Mouse (Mus musculus) stomach, embryonic 14.5 days (tissue): ENCODE measurements around the gene Nipa2. TPM values are rescaled to one million over a fixed set of nuclear protein-coding genes. Genes with fewer than 3 reads are reported as not detected.

Experiments used
- ATAC-seq: fragments of 200-750 bp; cut with Nextera tagmentation; 2 replicates; pipeline ENCODE4 v1.8.0; 2017; ENCODE audit warnings: low read depth, moderate TSS enrichment; ENCODE audit not compliant: insufficient number of reproducible peaks, insufficient read depth, low FRiP score
- H3K27ac ChIP-seq: fragments of 300-500 bp; sonication (generic); 2 replicates; pipeline ENCODE4 v1.5.1; 2014; ENCODE audit warnings: mild to moderate bottlenecking, low read length, moderate library complexity, mixed read lengths
- H3K27me3 ChIP-seq: fragments of 300-500 bp; sonication (generic); 2 replicates; pipeline ENCODE4 v1.6.1; 2014; ENCODE audit warnings: low read length, control low read depth, mixed read lengths; ENCODE audit not compliant: control insufficient read depth, insufficient read depth
- H3K36me3 ChIP-seq: fragments of 300-500 bp; sonication (generic); 2 replicates; pipeline ENCODE4 v1.6.1; 2014; ENCODE audit warnings: mild to moderate bottlenecking, control low read depth, low read length, moderate library complexity, mixed read lengths; ENCODE audit not compliant: control insufficient read depth, insufficient read depth
- H3K4me1 ChIP-seq: fragments of 300-500 bp; sonication (generic); 2 replicates; pipeline ENCODE4 v1.6.1; 2014; ENCODE audit warnings: low read length, control low read depth, mixed read lengths; ENCODE audit not compliant: control insufficient read depth, insufficient read depth
- H3K4me2 ChIP-seq: fragments of 300-500 bp; sonication (generic); replicated peaks from 2 replicates; pipeline ENCODE4 v1.6.1; 2014; ENCODE audit warnings: low read depth, low read length, control low read depth
- H3K4me3 ChIP-seq: fragments of 300-500 bp; sonication (generic); 2 replicates; pipeline ENCODE4 v1.5.1; 2014; ENCODE audit warnings: low read depth, low read length, control low read depth
- H3K9ac ChIP-seq: fragments of 300-500 bp; sonication (generic); replicated peaks from 2 replicates; pipeline ENCODE4 v1.6.1; 2014; ENCODE audit warnings: low read depth, mild to moderate bottlenecking, control low read depth, low read length, moderate library complexity, mixed read lengths
- H3K9me3 ChIP-seq: fragments of 300-500 bp; sonication (generic); 2 replicates; pipeline ENCODE4 v1.6.1; 2016; ENCODE audit warnings: low read depth, low read length, control low read depth; ENCODE audit not compliant: control insufficient read depth
- WGBS: fragments of 180-500 bp; shearing (Covaris S2); extraction: QIAGEN DNeasy Blood & Tissue Kit; methylation state at CpG from one replicate; pipeline ENCODE4 v1.1.7; 2014; 5-methylcytosine and 5-hydroxymethylcytosine counted together
- polyA plus RNA-seq: library from polyadenylated mRNA; unstranded; fragments of >200 nt; fragmentation: Nextera tagmentation; extraction: Ambion mirVana; gene quantifications from 2 replicates; pipeline ENCODE4 v1.2.1, GENCODE M21; 2014

Gene Nipa2
- polyA plus RNA-seq, 1 experiment from 2014 or later, result 53.2 TPM

DNA sequence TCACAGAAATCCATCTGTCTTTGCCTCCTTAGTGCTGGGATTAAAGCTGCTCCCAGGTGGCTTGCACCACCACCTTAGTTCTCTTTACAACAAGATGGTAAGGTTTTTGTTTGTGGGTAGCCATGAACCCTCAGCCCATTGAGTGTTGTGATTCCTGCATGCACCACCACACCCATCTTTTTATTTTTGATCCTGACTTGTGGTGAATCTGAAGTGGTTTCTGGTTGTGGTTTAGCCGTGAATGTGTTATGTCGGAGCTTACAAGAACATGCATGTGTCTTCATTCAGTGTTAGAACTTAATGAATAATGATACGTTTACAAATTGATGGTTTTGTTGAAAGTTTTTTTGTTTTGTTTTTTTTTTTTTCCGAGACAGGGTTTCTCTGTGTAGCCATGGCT is 72.3 kb downstream of the Nipa2 start:
- no peak overlapping the region for H3K4me3 ChIP-seq
- H3K9me3 ChIP-seq, result no peaks in the 10 kb centered on the region
- H3K27me3 ChIP-seq, result no peaks in the 10 kb centered on the region
- no peaks in the 10 kb centered on the region for H3K4me1 ChIP-seq
- no peak overlapping the region for H3K27ac ChIP-seq
- H3K9ac ChIP-seq, result no peak overlapping the region
- ATAC-seq, result no peak
- H3K36me3 ChIP-seq, result peaks cover 51% of the 10 kb centered on the region
- no peak overlapping the region for H3K4me2 ChIP-seq
- 93% methylated on average over 4 of the region's 4 CpGs for WGBS

DNA sequence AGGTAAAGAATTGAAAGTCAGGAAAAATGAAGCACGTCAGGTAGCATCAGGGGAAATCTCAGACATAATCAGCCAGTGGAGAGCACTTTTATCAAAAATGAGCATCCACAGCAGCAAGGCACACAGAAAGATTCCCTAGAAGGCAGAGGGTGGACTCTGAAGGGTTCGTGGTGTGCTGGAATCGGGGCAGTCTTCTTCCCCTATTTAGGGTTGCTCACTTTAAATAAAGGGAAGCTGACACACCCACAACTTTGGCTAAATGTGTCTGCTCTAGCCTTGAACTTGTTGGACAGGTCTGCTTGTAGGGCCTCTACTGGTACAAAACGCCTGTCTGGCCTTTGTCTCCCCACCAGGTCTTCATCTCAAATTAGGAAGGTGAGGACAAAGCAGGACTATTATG is 73.7 kb downstream of the Nipa2 start:
- Histone ChIP-seq H3K4me1 (no peaks in the 10 kb centered on the region), H3K9me3 (no peaks in the 10 kb centered on the region), H3K9ac (no peak overlapping the region), H3K27me3 (no peaks in the 10 kb centered on the region), H3K27ac (no peak overlapping the region), H3K36me3 (peaks cover 40% of the 10 kb centered on the region), H3K4me2 (no peak overlapping the region), H3K4me3 (no peak overlapping the region)
- ATAC-seq, result no peak
- WGBS, result 89% methylated on average over 4 of the region's 4 CpGs

Other genes with a start within 250 kb of the Nipa2 start
- gene Siglech, start 194.3 kb downstream of the Nipa2 start, polyA plus RNA-seq, result 1.0 and 1.4 TPM in 2 replicates
- 36.1 and 37.0 TPM in 2 replicates for gene Tubgcp5, start 168.3 kb downstream of the Nipa2 start, polyA plus RNA-seq
- 123 and 128 TPM in 2 replicates for gene Cyfip1, start 120.7 kb downstream of the Nipa2 start, polyA plus RNA-seq
- 6.2 and 7.1 TPM in 2 replicates for gene Nipa1, start 57.5 kb upstream of the Nipa2 start, polyA plus RNA-seq
- 31.1 and 35.0 TPM in 2 replicates for gene Herc2, start 87.7 kb upstream of the Nipa2 start, polyA plus RNA-seq